Mouse (Mus musculus) 416B (cell line): ENCODE measurements around the gene Rere.

Experiments used
- DNase-seq: peaks from one replicate; pipeline ENCODE4 v3.0.0; 2011; ENCODE audit warnings: low read depth

Rere gene

DNA sequence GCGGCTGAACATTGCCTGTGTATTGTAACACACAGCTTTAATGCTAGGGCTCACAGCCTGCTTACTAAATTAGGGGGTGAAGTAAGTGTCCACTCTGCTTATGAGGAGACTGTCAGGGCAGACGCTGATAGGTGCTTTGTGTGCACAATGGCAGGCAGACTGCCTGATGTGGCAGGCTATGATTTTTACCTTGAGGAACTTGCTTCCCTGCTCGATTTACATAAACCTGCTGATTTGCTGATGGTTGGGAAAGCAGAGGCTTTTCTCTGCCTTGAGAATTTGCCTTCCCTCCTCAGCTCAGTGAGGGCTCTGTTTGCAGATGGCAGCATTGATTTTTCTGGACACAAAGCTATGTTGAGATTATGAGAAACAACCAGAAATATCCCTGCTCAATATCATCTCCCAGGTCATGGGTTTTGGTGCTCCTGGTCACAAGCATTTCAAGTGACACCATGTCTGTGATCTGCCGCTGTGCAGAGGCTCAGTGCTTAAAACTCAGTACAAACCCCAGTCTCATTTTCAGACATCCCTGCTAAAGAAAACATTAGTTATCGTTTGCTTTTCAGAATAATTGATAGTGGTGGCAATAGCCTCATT lies 145.5 kb downstream of the Rere start:
- no peak for DNase-seq

DNA sequence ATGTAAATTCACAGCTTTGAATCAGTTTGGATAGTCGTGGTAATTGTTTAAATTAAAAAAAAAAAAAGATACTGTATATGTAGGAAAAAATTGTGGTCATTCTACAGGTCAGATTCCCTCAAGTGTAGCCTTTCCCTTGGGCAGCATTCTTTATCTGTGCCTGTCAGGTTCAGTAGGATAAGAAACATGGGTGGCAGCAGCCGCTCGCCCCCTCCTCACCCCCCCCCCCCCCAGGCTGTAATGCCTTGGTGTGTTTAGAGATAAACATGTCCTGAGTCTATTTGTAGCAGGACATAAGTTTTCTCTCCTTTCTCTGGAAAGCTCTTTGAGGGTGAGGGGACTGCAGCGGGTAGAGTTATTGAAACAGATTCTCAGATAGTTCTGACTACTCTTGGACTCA lies 147.3 kb downstream of the Rere start:
- DNase-seq = no peak

GRCm38 (mm10) chr4:150433827-150434574 lies 152.6 kb downstream of the Rere start:
- no peak for DNase-seq

DNA sequence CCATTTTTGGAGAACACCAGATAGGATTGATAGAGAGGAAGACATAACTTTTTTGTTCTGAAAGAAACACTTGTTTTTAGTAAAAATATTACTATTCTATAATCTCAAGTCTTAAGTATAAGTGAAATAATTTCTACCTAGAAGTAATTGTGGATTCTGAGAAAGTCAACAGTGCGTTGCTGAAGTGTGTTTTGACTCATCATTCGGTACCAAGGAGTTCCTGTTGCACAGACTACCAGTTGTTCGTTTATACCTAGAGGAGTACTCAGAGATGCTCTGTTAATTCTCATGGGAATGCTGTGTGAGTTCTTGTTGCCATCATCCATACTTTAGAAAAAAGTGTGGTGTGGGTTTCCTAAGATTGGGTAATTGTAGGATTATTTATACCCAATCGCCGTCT lies 154.1 kb downstream of the Rere start:
- no peak for DNase-seq

GRCm38 (mm10) chr4:150438621-150439020 lies 157.2 kb downstream of the Rere start:
- DNase-seq = no peak

DNA sequence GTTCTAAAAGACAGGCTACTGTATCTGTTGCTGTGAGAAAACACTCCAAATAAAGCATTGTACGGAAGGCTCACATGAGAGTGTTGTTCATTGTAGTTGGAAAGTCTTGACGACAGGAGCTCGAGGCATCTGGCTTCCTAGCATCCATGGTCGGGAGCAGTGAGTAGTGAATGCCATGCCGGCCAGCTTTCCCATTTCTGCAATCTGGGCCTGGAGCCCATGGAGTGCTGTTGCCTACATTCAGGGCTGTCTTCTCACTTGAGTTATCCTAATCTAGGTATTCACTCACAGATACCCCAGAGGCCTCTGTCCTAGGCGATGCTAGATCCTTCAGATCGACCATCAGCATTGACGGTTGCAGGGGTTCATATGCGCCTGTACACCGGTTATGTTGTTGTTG lies 160.5 kb downstream of the Rere start:
- DNase-seq = no peak

GRCm38 (mm10) chr4:150444068-150444467 lies 162.6 kb downstream of the Rere start:
- DNase-seq = no peak

GRCm38 (mm10) chr4:150446617-150447016 lies 165.2 kb downstream of the Rere start:
- no peak for DNase-seq

GRCm38 (mm10) chr4:150447517-150447916 lies 166.1 kb downstream of the Rere start:
- no peak for DNase-seq

DNA sequence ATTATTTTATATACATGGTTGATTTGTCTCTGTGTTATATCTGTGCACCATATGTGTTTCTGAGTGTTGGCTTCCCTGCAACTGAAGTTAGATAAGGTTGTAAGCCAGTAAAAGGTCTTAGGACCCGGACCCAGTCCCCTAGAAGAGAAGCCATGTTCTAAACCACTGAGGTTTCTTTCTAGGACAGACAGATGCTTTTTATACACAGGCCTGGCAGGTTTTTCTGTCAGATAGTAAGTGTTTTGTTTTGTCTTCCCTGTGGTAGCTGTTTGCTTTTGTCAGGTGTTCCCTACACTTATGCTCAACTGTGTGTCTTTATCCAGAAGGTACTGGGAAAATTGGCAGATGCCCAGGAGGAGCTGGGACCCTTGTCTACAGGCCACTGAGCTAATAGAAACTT lies 167.0 kb downstream of the Rere start:
- DNase-seq = no peak

DNA sequence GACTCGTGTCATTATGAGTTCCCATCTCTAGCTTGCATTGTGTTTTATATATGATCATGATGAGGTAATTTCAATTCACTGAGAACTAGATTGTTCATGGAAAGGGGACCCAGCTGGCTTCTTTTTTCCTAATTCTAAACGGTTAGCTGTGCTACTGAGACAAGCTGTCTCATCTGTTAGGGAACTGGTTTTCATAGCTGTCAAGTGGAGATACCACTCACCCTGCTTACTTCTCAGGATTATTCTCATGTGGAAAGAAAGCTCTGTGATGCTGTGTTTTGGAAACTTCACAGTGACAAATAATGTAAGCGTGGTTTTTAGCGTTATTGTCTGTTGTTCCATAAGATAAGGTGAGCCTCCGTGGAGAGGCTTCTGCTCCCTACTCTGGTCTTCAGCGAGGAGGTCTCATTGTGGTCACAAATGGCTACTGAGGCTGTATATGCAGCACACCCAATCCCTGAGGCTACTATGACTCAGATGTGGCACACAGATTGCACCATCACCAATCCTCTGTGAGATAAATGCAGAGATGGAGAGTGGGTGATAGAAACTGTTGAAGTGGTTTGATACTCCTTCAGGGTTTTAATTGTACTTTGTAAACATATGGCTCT lies 168.7 kb downstream of the Rere start:
- DNase-seq = peak; percentile 83

DNA sequence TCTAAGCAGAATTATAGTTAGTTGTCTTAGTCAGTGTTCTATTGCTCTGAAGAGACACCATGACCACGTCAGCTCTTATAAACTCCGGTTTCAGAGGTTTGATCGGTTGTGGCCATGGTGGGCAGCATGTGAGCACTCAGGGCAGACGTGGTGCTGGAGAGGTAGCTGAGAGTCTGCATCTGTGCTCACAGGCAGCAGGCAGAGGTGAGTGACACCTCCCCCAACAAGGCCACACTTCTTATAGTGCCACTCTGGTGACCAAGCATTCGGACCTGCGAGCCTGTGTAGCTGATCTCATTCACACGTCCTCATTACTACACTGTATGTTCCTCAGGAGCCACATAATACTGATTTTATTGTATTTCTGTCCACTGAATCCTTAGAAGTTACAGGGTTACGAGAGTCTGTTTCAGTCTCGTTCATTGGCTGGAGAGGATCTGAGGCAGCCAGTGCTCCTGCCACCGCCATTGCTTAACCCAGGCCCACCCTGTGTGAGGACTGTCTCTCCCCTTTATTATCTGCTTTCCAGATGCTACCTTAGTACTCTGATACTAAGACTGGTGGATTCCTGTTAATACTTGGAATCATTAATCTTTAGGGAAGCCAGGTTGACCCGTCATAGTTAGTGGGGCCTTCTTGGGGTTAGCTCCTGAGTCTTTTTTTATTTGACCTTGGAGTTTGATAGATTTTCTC lies 170.9 kb downstream of the Rere start:
- no peak for DNase-seq

GRCm38 (mm10) chr4:150454571-150455306 lies 173.3 kb downstream of the Rere start:
- no peak for DNase-seq

- DNase-seq = no peak
These were observed 174.3 kb downstream of the Rere start for GRCm38 (mm10) chr4:150455750-150456149.

DNA sequence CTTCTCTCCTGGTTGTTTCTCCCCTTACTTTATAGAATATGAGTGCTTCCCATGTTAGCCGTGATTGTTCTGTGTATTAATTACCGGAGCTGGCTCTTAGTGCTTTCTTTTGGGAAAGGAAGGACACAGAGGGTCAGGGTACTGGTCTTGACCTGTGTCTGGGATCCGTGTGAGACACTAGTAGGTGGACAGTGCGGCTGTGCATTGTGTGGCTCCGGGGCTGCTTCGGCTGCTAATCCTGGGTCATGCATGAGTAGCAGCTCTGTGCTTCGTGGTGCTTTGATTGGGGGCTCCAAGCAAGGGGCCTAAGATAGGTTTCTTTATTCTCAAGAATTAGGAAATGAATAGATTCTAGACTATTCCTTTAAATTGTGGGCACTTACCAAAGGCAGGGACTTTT lies 175.0 kb downstream of the Rere start:
- DNase-seq = no peak

- no peak for DNase-seq
These were observed 175.4 kb downstream of the Rere start for GRCm38 (mm10) chr4:150456886-150457285.

- no peak for DNase-seq
These were observed 175.9 kb downstream of the Rere start for GRCm38 (mm10) chr4:150457353-150457752.

- DNase-seq = no peak
These were observed 176.3 kb downstream of the Rere start for GRCm38 (mm10) chr4:150457771-150458170.

- DNase-seq = peak; percentile 68
These were observed 177.8 kb downstream of the Rere start for GRCm38 (mm10) chr4:150459022-150459794.

GRCm38 (mm10) chr4:150460451-150460850 lies 179.0 kb downstream of the Rere start:
- DNase-seq = peak; percentile 55

- DNase-seq = no peak
These were observed 179.6 kb downstream of the Rere start for GRCm38 (mm10) chr4:150461011-150461410.
